Mouse (Mus musculus) brain, embryonic 18.5 days (tissue): ENCODE results near the gene Traf7.

ENCODE experiments used
- DNase-seq: peaks from one replicate; pipeline ENCODE4 v3.0.0-alpha.2; 2012; ENCODE audit warnings: low read depth, low spot score

The Traf7 gene

DNA sequence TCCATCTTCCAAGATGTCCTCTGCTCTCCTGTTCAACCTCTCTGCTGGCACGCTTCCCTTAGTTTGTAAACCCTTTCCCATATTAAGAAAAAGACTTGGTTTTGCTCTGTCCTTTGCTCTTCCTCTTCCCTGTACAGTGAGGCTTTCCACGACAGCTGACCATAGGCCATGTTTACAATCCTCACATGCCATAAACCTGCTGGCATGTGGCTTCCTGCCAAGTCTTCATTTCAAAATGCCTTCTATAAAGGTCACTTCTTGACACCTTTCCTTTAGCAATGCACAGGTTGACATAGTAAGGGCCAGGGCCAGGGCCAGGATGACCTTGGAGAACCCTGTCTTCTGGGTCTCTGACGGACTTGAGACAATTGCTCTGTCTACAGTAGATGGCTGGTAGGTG, 18.5 kb upstream of the Traf7 start:
- no peak for DNase-seq

DNA sequence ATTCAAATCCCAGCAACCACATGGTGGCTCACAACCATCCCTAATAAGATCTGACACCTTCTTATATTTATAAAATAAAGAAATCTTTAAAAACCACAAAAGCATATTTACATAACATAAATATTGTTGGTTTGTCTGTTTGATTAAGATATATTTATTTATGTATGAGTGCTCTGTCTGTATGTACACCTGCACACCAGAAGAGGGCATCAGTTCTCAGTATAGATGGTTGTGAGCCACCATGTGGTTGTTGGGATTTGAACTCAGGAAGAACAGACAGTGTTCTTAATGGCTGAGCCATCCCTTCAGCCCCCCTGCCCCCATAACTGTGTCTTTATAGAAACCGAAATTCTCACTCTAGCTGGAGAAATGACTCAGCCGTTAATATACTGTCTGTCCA, 17.5 kb upstream of the Traf7 start:
- no peak for DNase-seq

DNA sequence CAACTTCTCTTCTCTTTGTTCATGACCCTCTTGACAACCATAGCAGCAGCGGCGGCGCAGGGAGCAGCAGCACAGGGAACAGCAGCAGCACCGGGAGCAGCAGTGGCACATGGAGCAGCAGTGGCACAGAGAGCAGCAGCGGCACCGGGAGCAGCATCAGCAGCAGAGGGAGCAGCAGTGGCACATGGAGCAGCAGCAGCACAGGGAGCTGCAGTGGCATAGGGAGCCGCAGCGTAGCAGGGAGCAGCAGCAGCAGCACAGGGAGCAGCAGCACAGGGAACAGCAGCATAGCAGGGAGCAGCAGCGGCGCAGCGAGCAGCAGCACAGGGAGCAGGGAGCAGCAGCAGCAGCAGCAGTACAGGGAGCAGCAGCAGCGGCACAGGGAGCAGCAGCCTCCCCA, 16.9 kb upstream of the Traf7 start:
- DNase-seq: no peak

GRCm38 (mm10) chr17:24540375-24540774, 12.6 kb upstream of the Traf7 start:
- no peak for DNase-seq

DNA sequence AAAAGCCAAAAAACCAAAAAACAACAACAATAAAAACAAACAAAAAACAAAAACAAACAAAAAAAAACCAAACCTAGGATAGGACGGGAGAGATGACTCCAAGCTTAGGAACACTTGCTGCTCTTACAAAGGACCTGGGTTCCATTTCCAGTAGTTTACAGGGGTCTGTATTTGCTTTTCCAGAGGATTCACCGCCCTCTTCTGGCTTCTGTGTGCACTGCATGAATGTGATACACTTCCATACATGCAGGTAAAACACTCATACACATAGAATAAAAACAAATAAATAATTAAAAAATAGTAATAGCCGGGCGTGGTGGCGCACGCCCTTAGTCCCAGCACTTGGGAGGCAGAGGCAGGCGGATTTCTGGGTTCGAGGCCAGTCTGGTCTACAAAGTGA, 11.2 kb upstream of the Traf7 start:
- no peak for DNase-seq

- DNase-seq: no peak
These were observed 9.8 kb upstream of the Traf7 start for GRCm38 (mm10) chr17:24537536-24537935.

- no peak for DNase-seq
These were observed 7.6 kb upstream of the Traf7 start for GRCm38 (mm10) chr17:24535300-24535699.

DNA sequence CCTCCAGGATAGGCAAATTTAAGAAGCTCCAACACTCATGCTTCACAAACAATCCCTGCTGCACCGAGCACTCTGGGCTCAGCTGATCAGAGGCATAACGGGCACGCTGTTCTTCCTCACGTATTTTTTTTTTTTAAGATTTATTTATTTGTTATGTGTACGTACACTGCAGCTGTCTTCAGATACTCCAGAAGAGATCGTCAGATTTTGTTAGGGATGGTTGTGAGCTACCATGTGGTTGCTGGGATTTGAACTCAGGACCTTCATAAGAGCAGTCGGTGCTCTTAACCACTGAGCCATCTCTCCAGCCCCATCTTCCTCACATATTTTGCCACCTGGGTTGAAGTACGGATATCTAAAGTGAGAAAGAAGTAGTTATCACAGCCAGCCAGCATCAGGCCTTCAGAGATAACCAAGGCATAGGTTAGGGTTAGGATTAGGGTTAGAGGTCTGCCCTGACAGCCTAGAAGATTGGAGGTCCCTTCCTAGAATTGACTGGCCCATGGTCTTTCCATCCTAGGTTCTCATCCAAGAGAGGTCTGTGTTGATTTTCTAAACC, 6.5 kb upstream of the Traf7 start, which contains the start of gene Rab26:
TSS of gene Rab26 (minus strand) at position 51 of the 559 bp plus-strand sequence.
- no peak for DNase-seq

DNA sequence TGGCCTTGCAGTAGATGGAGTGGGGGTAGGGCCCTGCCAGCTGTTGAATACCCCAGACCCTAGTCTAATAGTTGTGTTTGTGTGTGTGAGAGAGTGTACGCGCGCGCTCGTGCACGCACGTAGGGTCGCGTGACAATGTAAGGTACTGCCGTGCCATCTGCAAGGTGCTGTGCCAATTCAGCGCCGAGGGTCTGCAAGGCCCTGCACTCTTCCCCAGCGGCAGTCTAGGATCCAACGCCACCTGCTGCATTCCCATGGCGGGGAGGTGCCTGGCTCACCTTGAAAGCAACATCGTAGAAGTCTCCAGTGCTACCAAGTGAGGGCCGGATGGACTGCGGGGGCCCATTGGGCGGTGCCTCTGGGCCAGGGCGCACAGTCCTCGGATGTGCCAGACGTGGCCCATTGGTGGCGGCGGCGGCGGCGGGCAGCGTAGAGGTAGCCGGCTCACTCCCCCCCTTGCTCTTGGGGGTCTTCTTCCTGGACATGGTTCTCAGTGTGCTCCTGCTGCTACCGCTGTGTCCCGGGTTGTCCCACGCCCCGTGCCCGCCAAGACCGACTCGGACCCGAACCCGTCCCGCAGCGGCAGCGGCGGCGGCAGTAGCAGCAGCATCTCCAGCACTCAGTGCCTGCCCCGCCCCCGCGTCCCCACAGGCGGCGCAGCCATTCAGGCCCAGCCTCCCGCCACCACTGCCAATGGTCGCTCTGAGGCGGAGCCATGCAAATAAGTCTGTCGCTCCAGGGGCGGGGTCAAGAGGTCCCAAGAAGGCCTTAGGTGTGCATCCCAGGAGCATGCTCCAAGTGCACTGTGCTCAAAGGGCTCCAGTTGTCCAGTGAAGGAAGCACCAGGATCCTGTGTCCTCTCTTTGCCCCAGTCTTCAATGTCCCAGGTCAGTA, 5.6 kb upstream of the Traf7 start:
- DNase-seq: no peak

GRCm38 (mm10) chr17:24532045-24532444, 4.3 kb upstream of the Traf7 start:
- no peak for DNase-seq

DNA sequence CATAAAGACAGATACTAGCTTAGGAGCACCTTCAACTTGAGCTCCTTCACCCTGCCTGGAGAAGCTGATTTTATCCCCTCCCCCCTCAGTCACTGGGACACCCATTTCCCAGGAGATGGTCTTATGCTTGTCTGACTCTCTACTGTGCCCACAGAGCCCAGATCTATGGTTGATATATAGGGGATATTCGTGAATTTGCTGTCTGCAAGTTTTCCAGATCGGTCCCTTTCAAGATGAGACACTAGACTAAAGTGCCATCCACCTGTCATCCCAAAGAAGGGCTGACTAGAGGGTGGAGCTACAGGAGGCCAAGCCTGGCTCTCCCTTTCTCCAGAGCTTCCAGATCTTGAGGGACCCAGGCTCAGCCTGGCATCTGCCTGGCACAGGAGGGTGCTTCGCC, 3.3 kb upstream of the Traf7 start:
- no peak for DNase-seq

- DNase-seq: no peak
These were observed 2.8 kb upstream of the Traf7 start for GRCm38 (mm10) chr17:24530361-24531050.

GRCm38 (mm10) chr17:24529883-24530282, 2.1 kb upstream of the Traf7 start:
- no peak for DNase-seq

GRCm38 (mm10) chr17:24529007-24529451, 1.3 kb upstream of the Traf7 start:
- no peak for DNase-seq

DNA sequence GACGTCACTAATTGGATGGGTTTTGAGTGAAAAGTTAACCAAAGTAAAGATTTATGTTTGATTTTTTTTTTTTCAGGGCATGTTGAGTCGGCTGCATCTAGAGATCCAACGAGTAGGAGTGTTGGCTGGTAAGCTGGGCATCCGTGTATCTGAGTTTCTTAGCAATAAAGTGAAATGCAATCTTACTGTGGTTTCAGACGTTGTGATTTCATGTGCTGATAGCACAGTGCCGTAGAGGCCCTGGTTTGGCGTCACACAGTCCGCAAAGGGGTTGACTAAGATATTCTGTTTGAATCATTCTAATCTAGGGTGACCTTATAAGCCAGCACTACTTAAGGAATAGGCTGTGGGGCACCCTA, 801 bp upstream of the Traf7 start:
- DNase-seq: no peak

DNA sequence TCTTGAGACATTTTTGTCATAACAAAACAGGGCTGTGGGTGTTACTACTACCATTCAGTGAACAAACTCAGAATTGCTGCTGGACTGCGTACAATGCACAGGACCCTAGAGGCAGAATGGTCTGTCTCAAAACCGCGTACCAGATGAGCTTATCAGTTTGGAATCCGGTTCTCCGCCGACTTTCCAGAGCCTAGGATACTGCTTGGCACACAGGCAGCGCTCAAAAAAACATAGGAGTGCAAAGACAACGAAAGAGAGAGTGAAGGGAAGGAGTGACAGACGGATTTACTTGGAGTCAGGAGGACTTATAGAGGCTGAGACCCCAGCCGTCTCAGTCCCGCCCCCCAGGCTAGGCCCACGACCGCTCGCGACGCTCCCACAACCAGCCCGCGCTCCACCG, 423 bp downstream of the Traf7 start:
- DNase-seq: no peak

DNA sequence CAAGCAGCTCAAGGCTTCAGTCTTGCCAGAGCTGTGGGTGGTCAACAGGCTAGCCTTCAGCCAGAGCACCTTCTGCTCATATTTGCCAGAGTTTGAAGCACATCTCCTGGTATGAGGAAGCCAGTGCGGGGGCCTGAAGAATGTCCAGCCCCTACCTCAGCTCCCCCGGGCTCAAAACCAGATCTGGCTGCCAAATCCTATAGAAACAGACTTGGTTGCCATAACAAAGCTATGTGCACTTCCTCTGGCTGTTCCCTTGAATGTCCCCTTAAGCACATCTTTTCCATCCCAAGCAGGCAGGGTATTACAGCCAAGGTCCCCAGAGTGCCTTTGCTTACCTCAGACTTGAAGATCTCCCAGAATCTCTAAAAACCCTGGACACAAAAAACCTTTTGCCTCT, 3.0 kb downstream of the Traf7 start:
- DNase-seq: no peak

- no peak for DNase-seq
These were observed 7.3 kb downstream of the Traf7 start for GRCm38 (mm10) chr17:24520450-24520849.

- DNase-seq: no peak
These were observed 13.2 kb downstream of the Traf7 start for GRCm38 (mm10) chr17:24514270-24515257.

DNA sequence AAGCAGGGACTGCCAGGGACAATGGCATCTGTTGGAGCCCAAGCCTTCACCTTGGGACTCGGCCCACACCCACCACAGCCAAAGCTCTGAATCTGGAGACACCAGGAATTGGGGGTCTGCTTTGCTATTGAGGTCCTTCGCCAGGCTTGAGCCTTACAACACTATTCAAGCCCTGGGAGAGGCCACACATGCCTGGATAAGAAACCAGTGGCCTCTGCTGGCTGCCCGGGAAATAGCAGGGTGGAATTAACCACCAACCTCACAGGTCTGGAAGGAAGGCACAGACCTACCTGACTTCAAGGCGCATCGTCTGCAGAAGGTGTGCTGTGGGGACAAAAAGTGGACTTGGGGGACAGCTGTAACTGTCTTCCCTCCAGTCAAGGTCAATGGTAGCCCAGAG, 14.1 kb downstream of the Traf7 start:
- no peak for DNase-seq

- DNase-seq: no peak
These were observed 19.8 kb downstream of the Traf7 start for GRCm38 (mm10) chr17:24507806-24508460.
